Mouse (Mus musculus) kidney, embryonic 14.5 days (tissue): ENCODE results near the gene Ncan. TPM values are rescaled to one million over a fixed set of nuclear protein-coding genes. Genes with fewer than 3 reads are reported as not detected.

Experiments used
- ATAC-seq: fragments of 200-750 bp; cut with Nextera tagmentation; 2 replicates; pipeline ENCODE4 v1.8.0; 2017; ENCODE audit warnings: moderate number of reproducible peaks, mild to moderate bottlenecking, moderate TSS enrichment, moderate library complexity; ENCODE audit not compliant: low FRiP score, low TSS enrichment
- H3K27ac ChIP-seq: fragments of 300-500 bp; sonication (generic); 2 replicates; pipeline ENCODE4 v1.5.1; 2014; ENCODE audit warnings: low read depth, mild to moderate bottlenecking, low read length, moderate library complexity, mixed read lengths
- H3K27me3 ChIP-seq: fragments of 300-500 bp; sonication (generic); 2 replicates; pipeline ENCODE4 v1.6.1; 2014; ENCODE audit warnings: mild to moderate bottlenecking, low read length; ENCODE audit not compliant: control insufficient read depth, insufficient read depth
- H3K36me3 ChIP-seq: fragments of 300-500 bp; sonication (generic); 2 replicates; pipeline ENCODE4 v1.6.1; 2014; ENCODE audit warnings: low read length, mixed read lengths; ENCODE audit not compliant: control insufficient read depth, insufficient read depth
- H3K4me1 ChIP-seq: fragments of 300-500 bp; sonication (generic); 2 replicates; pipeline ENCODE4 v1.6.1; 2014; ENCODE audit warnings: low read length, mixed read lengths; ENCODE audit not compliant: control insufficient read depth, insufficient read depth
- H3K4me2 ChIP-seq: fragments of 300-500 bp; sonication (generic); replicated peaks from 2 replicates; pipeline ENCODE4 v1.6.1; 2014; ENCODE audit warnings: low read depth, mild to moderate bottlenecking, low read length
- H3K4me3 ChIP-seq: fragments of 300-500 bp; sonication (generic); 2 replicates; pipeline ENCODE4 v1.5.1; 2014; ENCODE audit warnings: mild to moderate bottlenecking, low read length
- H3K9ac ChIP-seq: fragments of 300-500 bp; sonication (generic); 2 replicates; pipeline ENCODE4 v1.6.1; 2014; ENCODE audit warnings: low read depth, mild to moderate bottlenecking, low read length, moderate library complexity
- H3K9me3 ChIP-seq: fragments of 300-500 bp; sonication (generic); 2 replicates; pipeline ENCODE4 v1.6.1; 2016; ENCODE audit warnings: low read length; ENCODE audit not compliant: control insufficient read depth
- WGBS: fragments of 180-500 bp; shearing (Covaris S2); extraction: QIAGEN DNeasy Blood & Tissue Kit; methylation state at CpG from one replicate; pipeline ENCODE4 v1.1.7; 2014; 5-methylcytosine and 5-hydroxymethylcytosine counted together
- polyA plus RNA-seq: library from polyadenylated mRNA; unstranded; fragments of >200 nt; fragmentation: Nextera tagmentation; extraction: Ambion mirVana; gene quantifications from 2 replicates; pipeline ENCODE4 v1.2.1, GENCODE M21; 2014

Gene Ncan
- polyA plus RNA-seq, 1 experiment from 2014 or later = 0.19 TPM

- 81% methylated on average over 8 of the region's 8 CpGs for WGBS
- H3K4me3 ChIP-seq = no peak overlapping the region
- no peaks in the 10 kb centered on the region for H3K27me3 ChIP-seq
- H3K36me3 ChIP-seq = no peaks in the 10 kb centered on the region
- no peaks in the 10 kb centered on the region for H3K4me1 ChIP-seq
- ATAC-seq = no peak
- no peak overlapping the region for H3K4me2 ChIP-seq
- H3K9ac ChIP-seq = no peak overlapping the region
- H3K27ac ChIP-seq = no peak overlapping the region
- no peaks in the 10 kb centered on the region for H3K9me3 ChIP-seq
These were observed 21.4 kb downstream of the Ncan start for GRCm38 (mm10) chr8:70099276-70099675.

- Histone ChIP-seq H3K4me2 (no peak overlapping the region), H3K9ac (no peak overlapping the region), H3K27ac (no peak overlapping the region), H3K27me3 (peaks cover 31% of the 10 kb centered on the region), H3K9me3 (no peaks in the 10 kb centered on the region), H3K4me3 (no peak overlapping the region), H3K4me1 (peaks cover 5% of the 10 kb centered on the region; the same call in 1 of the 2 replicates), H3K36me3 (no peaks in the 10 kb centered on the region)
- WGBS = 56% methylated on average over 8 of the region's 8 CpGs
- no peak for ATAC-seq
These were observed 27.9 kb downstream of the Ncan start for GRCm38 (mm10) chr8:70092786-70093185.

GRCm38 (mm10) chr8:70089296-70089960 is 31.2 kb downstream of the Ncan start:
- Histone ChIP-seq H3K9ac (no peak overlapping the region), H3K4me3 (no peak overlapping the region), H3K27ac (no peak overlapping the region), H3K36me3 (no peaks in the 10 kb centered on the region), H3K27me3 (peaks cover 65% of the 10 kb centered on the region), H3K4me1 (peaks cover 7% of the 10 kb centered on the region; the same call in 1 of the 2 replicates), H3K9me3 (no peaks in the 10 kb centered on the region), H3K4me2 (no peak overlapping the region)
- no peak for ATAC-seq
- 71% methylated on average over 9 of the region's 9 CpGs for WGBS

GRCm38 (mm10) chr8:70087836-70088650 is 32.6 kb downstream of the Ncan start:
- WGBS = 4% methylated on average over 56 of the region's 56 CpGs
- peaks cover 15% of the 10 kb centered on the region; the same call in 1 of the 2 replicates for H3K4me1 ChIP-seq
- H3K4me2 ChIP-seq = peak overlapping the region; percentile 59
- peak overlapping the region; percentile 31; the same call in 1 of the 2 replicates for H3K9ac ChIP-seq
- peak; percentile 60 for ATAC-seq
- H3K27me3 ChIP-seq = peaks cover 78% of the 10 kb centered on the region
- H3K36me3 ChIP-seq = no peaks in the 10 kb centered on the region
- no peaks in the 10 kb centered on the region for H3K9me3 ChIP-seq
- H3K27ac ChIP-seq = no peak overlapping the region
- H3K4me3 ChIP-seq = peak overlapping the region; percentile 38

- 4% methylated on average over 7 of the region's 7 CpGs for WGBS
These were observed 33.4 kb downstream of the Ncan start for GRCm38 (mm10) chr8:70087237-70087636.

GRCm38 (mm10) chr8:70086151-70086550 is 34.5 kb downstream of the Ncan start:
- Histone ChIP-seq H3K36me3 (no peaks in the 10 kb centered on the region), H3K4me3 (no peak overlapping the region), H3K9ac (no peak overlapping the region), H3K27me3 (peaks cover 81% of the 10 kb centered on the region), H3K4me1 (peaks cover 15% of the 10 kb centered on the region; the same call in 1 of the 2 replicates), H3K9me3 (no peaks in the 10 kb centered on the region), H3K4me2 (no peak overlapping the region), H3K27ac (no peak overlapping the region)
- 40% methylated on average over 1 of the region's 1 CpGs for whole genome bisulfite sequencing
- ATAC-seq = no peak

More at GRCm38 (mm10) chr8:70087237-70087636, 33.4 kb downstream of the Ncan start:
- ATAC-seq = no peak
- Histone ChIP-seq H3K27me3 (peaks cover 86% of the 10 kb centered on the region), H3K9ac (no peak overlapping the region), H3K9me3 (no peaks in the 10 kb centered on the region), H3K36me3 (no peaks in the 10 kb centered on the region), H3K4me3 (no peak overlapping the region), H3K4me1 (peaks cover 15% of the 10 kb centered on the region; the same call in 1 of the 2 replicates), H3K4me2 (no peak overlapping the region), H3K27ac (no peak overlapping the region)

GRCm38 (mm10) chr8:70084191-70085065 is 36.2 kb downstream of the Ncan start:
- peak; percentile 11; the same call in 1 of the 2 replicates for ATAC-seq
- no peak overlapping the region for H3K27ac ChIP-seq
- no peak overlapping the region for H3K9ac ChIP-seq
- H3K4me3 ChIP-seq = peak overlapping the region; percentile 34
- WGBS = 2% methylated on average over 71 of the region's 71 CpGs
- H3K9me3 ChIP-seq = no peaks in the 10 kb centered on the region
- peaks cover 72% of the 10 kb centered on the region for H3K27me3 ChIP-seq
- H3K4me1 ChIP-seq = peaks cover 15% of the 10 kb centered on the region; the same call in 1 of the 2 replicates
- no peaks in the 10 kb centered on the region for H3K36me3 ChIP-seq
- H3K4me2 ChIP-seq = peak overlapping the region; percentile 49

- no peak within 1 kb of the TSS for H3K27ac ChIP-seq
- H3K4me1 ChIP-seq = peaks cover 15% of the 10 kb centered on the region; the same call in 1 of the 2 replicates
- ATAC-seq = no peak
- no peaks in the 10 kb centered on the region for H3K9me3 ChIP-seq
- H3K4me3 ChIP-seq = peak within 1 kb of the TSS; percentile 34
- peak within 1 kb of the TSS; percentile 49 for H3K4me2 ChIP-seq
- under 1% methylated on average over 26 of the region's 26 CpGs for WGBS
- H3K9ac ChIP-seq = no peak within 1 kb of the TSS
- peaks cover 60% of the 10 kb centered on the region for H3K27me3 ChIP-seq
- H3K36me3 ChIP-seq = no peaks in the 10 kb centered on the region
These were observed 37.4 kb downstream of the Ncan start, which contains the start of gene Hapln4 for GRCm38 (mm10) chr8:70083285-70083684. Gene Hapln4, plus strand, starts transcription at chr8:70083457.
